Mouse (Mus musculus): Measurements from ENCODE around the gene Slc30a7.
"Not testable (repeated sequence)": the region's sequence is repeated elsewhere in the genome, so short reads cannot be mapped to it uniquely, and the experiment has no call there.

Slc30a7 gene

DNA sequence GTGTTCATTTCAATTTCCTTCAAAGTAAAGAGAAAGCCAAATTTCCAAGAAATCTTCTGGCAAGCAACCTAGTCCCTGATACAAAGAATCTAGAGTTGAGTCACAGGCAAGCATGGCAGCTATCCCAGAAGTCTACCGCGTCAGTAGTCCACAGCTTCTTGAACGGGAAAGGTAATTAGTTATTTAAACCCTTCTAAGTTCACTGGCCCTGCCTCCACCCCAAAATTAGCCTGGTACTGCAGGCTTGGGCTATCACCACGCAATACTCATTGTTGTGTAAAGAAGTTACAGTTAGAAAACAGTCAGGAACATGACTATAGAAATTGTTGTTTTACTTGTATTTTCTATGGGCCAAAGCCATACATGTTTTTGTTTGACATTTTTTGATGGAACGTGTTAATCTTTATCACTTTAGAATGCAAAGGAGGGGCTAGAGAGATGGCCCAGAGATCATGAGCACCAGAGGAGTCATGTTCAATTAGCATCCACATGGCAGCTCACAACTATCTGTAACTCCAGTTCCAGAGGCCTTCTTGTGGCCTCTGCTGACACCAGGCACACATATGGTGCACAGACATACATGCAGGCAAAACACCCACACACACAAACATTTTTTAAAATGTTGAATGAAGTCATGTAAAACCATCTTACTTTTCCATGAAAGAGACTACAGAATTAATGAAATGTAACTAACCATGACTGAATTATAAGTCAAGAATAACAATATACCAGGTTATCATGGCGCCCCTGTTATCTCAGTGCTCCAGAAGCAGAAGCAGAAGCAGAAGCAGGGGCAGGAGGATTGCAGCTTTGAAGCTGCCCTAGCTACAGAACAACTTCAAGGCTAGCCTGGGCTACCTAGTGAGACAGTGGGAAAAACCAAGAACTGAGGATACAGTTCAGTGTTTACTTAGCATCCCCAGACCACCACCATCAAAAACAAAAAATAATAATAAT is 57.0 kb downstream of the Slc30a7 start:
- intact Hi-C loops (cut with DNase I): no loop called here

DNA sequence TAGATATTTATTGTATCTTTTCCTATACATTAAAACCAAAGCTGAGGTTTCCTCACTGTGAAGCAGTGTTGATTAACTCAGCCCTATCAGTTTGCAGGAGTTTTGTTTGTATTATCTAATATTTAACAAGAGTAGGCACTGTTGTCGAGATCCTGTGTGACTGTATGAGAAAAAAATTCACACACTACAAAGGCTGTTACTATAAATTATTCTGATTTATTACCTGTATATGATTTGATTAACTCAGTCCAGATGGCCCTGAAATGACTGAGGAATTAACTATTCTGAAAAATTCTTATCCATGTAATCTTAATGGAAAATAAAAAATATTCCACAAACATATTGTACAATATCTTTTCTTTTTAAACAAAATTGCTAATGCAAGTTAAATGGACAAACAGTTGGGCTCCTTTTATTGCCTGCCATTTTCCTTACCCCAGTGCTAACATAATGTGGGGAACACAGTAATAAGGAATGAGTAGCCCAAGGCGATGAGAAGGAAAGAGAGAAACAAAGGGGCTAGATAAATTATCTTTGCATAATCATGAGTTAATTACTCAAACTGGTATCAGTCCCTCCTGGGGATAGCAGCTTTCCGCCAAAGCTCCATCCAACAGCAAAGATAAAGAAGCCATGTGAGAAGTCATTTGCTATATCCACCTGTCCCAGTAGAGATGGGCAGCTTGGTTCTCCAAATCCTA is 57.8 kb downstream of the Slc30a7 start:
- intact Hi-C loops (cut with DNase I): no loop called here

DNA sequence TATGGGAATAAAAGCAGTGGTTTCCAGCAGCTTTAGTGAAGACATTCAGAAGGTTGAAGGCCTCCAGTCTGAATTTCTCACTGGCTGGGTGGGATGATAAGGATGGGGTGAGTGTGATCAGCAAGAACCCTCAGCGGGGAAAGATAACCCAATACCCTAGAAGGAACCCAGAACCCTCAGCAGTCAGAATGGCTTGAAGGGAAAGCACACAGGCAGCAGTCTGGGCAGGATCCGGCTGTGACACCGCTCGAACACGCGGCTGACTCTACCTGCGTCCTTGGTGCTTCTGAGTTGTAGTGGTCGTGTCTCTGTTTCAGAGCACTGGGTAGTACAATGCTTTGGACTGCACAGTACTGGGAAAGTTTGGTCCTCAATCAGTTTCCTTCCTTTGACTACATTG is 60.9 kb downstream of the Slc30a7 start:
- intact Hi-C loops (cut with DNase I): no loop called here

DNA sequence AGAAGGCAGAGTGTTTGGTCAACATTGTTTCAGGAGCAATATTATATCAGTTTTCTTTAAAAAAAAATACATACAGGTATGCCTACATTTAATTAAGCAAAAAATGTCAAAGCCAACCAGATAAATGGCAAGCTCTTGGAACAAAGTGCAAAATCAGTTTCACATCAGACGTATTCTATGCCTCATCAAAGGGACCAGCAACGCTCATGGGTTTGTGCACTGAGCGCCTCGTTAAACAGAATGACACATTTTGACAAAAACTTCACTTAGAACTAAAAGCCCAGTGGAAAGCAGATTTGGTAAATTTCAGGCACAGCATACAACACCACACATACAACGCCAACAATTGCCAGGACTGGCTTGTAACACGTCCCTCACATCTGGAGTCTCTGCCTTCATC is 62.8 kb downstream of the Slc30a7 start:
- intact Hi-C loops (cut with DNase I): no loop called here

DNA sequence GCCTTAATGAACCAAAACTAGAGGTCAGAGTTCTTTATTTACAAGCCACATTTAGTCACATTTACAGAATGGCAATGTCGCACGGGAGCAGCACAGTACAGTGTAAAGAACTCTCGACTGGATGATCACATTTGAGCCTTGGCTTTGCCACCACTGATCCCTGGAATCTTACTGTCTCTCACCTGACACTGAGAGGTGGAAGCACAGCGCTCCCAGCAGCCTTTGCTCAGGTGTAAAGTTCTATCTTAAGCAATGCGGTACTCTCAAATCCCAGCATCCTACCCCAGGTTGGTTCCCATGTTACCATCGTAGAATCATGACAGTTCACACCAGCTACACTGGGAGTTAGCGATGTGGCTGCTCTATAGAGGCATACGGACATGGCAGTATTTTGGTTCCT is 65.7 kb downstream of the Slc30a7 start:
- intact Hi-C loops (cut with DNase I): no loop called here

DNA sequence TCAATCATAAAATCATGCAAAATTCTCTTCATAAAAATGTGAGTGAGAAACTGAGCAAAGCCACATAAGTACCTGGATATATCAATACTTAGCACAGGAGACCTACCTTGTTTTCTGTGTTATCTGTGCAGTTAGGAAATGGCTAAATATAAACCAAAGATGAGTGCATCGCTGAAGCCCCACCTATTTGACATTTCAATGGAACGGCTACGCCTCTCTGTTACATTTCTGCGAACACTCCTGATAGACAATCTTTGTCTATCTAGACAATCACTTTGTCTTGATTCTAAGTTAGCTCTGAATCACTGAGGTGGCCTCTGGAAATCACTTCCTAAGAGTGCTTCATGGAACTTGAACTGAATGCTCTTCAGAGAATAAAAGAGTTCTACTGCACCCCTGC is 66.7 kb downstream of the Slc30a7 start:
- intact Hi-C loops (cut with DNase I): no loop called here

DNA sequence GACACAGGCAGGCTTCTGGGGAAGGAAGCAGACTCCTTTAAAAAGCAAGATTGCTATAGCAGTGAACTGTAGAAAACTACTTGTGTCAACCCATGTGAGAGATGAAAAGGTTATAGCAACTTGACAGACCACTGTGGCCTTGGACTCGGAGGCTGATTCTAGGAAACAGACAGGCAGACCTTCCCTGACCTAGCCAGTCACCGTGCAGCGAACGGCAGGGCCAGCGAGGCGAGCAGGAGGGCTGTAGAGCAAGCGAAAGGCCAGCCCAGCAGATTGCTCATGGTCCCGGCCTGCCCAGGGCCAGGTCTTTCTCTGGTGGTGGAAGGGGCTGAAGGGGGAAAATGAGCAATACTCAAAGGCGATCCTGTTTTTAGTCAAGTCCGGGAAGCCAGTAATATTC is 69.4 kb downstream of the Slc30a7 start:
- intact Hi-C loops (cut with DNase I): loop anchor here (5.0 kb wide), 1 partner anchor 39 kb away; no protein-coding TSS in a partner anchor

DNA sequence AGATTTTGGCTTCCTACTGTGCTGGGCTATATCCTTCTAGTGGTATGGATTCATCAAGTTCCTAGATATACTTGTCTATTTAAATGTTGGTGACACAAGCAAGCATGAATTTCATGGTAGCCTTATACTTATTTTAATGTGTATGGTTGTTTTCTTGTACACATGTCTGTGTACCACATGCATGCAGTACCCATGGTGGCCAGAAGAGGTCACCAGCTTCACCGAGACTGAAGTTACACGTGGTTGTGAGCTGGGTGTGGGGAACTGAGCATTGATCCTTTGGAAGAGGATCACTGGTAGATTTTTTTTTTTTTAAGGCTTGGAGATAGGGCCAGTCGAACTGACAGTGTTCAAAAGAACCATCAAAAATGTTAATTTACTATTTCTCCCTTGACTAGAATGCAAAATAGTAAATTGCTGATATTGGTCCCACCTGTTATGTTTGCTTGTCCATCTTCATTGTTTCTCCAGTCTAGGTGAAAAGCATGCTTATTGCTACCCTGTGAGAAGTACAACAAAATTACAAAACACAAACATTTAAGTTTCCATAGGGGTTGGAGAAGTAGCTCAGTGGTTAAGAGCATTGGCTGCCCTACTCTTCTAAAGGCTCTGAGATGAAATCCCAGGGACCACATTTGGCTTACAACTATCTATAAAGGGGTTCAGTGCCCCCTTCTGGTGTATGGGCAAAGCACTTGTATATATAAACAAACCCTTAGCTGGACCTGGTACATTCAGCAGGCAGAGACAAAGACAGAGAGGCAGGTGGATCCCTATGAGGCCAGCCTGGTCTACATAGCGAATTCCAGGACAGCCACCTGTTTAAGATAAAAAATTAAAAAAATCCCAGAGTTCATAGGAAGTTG is 70.2 kb downstream of the Slc30a7 start:
- intact Hi-C loops (cut with DNase I): loop anchor here (5.0 kb wide), 1 partner anchor 40 kb away; no protein-coding TSS in a partner anchor

DNA sequence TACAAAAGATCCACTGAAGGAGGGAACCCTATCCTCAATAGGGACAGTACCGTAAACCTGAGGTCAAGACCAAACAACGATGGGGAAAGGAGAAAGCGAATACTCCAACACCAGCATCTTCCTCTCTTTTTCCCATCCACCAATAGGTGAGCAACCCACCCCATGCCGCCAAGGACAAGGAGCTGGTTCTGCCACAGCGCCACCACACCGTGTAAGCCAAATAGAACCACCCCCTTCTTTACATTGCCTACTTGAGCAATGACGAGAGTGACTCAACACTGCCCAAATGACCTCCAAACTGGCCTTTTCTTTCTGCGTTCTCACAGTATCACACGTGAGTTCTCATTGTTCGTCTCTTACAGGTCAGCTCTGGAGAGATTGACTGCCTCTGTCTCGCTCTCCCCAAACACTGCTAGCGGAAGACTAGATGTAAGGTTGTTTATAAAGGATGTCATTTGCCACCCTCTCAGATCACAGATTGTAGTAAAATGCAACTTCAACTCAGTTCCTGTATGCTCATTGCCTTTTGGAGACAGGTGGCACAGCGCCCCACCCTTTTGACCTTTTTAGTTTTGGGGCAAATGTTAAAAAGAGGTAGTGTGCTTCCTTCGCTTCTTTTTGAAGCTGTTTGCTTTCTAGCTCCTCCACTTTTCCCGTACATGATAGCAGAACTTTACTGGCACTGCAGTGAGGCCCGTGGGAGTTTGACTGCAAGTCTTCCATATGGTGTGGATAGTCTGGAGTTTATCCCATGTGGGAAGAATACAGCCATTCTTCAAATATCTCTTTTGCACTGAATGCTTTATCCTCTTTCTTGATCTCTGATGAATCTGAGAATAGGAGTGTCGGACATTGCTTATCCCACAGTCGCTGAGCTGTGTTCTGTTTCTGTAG is 73.7 kb downstream of the Slc30a7 start:
- intact Hi-C loops (cut with DNase I): no loop called here

DNA sequence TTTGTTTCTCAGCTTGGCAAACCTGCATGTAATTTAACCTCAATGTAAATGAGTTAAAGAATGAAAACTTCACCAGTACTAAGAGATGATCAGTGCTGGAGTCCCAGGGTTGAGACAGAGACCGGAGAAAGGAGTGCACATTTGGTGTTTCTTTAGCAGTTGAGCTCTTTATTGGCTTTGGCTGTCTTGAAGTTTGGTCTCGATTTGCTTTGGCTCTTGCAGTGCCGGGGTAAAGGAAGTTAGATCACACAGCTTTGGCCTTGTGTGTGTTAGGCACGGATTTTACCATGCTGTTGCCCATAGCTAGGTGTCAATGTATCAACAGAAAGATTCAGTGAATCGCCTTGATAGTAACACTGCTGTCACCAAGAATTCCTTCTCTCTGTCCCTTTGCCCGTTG is 75.5 kb downstream of the Slc30a7 start:
- intact Hi-C loops (cut with DNase I): no loop called here

DNA sequence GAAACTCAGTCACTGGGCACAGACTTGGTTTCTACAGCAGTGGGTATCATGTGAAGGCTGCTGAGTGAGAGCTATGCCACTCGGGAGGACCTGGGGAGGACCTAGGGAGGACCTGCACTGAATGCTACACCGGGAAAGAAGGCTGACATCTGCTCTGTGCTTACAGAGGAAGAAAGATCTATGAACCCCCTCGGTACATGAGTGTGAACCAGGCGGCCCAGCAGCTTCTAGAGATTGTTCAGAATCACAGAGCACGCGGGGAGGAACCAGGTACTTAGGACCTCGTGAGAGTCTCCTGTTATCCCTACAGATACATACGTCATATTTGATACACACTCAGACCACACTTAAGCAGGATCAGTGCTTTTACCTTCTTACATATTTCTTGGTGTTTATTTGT is 80.7 kb downstream of the Slc30a7 start:
- intact Hi-C loops (cut with DNase I): no loop called here

DNA sequence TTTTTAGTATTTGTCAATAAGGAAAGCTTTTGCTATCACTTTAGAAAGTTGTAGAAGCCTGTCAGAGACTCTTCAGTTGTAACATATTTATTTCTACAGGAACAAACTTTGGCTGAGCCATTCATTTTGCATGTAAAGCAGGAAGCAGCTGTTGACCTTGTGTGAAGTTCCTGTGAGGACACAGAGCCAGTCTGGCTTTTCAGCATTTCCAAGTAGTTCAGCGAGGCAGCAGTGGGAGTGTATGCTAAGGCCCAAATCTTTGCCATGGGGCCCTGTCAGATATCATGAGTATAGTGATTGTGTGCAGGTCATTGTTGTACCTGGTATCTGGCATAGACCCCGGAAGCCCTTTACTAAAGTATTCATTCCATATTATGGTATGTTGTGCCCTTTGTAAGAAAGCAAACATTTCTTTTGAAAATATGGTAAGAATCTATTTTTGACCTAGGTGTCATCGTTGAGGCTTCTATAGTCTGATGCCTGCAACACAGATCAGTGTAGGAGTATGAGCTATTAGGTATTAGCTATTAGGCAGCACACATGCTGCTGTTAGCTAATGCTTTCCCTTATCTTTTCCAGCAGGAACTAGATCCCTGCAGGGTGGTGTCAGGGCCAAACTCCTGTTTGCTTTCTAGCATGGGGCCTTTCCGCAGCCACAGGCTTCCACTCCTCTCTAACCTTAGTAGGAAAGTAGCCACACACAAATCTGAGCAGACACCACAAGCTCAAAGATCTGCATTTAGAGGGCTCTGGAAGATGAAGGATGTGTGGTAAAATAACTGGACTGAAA is 82.6 kb downstream of the Slc30a7 start:
- intact Hi-C loops (cut with DNase I): no loop called here

DNA sequence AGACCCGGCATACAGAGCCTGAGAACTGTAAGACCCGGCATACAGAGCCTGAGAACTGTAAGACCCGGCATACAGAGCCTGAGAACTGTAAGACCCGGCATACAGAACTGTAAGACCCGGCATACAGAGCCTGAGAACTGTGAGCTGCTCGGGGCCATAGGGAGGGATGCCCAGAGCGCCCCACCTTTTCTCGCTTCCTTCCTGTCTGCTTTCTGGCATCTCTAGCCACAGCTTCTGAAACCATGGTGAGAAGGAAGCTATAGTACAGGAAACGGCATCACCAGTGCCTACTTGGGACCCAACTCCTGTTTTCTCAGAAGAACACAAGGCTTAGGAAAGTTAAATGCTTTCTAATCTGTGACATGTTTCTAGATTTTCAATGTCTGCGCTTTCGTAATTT is 99.8 kb downstream of the Slc30a7 start:
- intact Hi-C loops (cut with DNase I): not testable (repeated sequence)

DNA sequence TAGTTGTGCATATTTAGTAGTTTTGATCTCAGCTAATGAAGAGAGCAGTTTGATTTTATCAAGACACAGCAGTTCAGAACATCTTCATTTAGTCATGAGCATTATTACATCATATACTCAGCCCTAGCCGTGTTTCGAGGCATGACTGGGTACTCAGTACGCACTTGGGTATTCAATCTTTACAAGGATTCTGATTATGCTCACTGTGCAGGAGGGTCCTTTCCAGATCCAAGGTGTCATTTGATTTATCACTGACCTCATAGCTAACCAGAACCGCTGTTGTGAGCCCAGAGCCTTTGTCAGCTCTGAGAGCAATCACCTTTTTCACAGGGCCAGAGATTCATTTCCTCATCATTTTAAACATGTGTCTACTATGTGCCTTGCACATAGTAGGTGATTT is 101.6 kb downstream of the Slc30a7 start:
- intact Hi-C loops (cut with DNase I): no loop called here

DNA sequence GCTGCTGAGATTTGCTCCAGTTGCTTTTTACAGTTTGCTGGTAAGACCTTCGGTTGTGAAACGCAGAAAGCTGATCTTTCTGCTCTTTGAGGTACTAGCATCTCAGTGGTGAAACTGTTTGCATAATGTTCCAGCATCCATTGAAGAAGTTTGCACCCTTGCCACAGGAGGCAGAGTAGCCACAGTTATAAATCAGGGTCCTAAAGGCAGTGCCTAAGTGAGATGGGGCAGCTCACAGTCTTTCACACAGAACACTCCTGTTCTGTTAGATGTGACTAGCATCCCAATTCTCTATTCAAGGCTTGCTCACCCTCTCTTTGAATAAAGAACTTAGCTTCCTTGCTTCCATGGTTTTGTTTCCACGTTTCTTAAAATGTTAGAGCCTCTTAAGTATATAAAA is 102.1 kb downstream of the Slc30a7 start:
- intact Hi-C loops (cut with DNase I): no loop called here

DNA sequence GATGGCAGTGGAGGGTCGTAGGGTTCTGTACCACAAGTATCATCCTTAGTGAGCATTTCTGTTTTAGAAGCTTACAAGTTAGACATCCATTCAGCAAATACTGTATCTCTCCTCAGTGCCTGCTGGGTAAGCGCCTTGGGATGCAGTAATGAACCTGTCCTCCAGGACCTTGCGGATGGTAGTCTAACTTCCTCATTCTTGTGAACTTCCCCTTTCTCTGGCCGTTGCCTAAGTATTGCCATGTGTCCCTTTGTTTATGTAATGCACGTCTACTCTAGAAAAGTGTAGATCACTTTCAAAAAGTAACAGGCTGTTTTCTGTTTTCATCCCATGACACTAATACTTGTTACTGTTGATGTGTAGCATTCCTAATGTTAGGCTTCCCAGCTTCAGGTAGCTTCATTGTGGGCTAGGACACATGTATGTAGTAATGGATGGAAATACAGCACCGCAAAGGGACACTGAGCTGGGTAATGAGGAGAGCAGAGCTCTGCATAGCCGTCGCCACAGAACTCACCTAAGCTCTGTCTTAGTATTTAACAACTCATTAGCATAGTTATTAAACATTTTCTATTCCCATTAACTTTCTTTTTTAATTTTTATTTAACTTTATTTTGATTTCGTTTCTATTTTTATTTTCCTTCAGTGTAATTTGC is 104.8 kb downstream of the Slc30a7 start:
- intact Hi-C loops (cut with DNase I): no loop called here

DNA sequence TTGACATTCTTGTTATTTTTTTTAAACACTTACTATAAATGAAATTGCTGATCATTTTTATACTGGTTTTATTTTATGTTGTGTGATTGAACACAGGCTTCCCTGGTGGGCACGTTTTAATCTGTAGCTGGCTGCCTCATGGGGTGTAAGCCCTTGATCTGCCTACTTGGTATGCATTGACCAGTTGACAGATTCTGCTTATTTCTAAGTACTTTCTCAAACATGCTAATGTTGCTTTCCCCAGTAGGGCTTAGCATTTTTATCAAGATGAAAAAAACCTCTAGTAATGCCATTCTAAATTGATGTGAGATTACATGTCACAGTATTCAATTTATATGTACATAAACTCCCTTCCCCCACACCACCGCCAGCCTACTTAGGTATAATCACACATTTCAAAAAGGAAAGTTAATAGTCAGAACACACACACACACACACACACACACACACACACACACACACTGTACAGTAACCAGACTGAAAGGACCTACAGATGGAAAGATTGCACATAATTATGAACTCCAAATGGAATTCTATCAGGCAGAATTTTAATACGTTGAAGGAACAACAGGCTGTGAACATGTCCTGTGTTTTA is 108.8 kb downstream of the Slc30a7 start:
- intact Hi-C loops (cut with DNase I): no loop called here

DNA sequence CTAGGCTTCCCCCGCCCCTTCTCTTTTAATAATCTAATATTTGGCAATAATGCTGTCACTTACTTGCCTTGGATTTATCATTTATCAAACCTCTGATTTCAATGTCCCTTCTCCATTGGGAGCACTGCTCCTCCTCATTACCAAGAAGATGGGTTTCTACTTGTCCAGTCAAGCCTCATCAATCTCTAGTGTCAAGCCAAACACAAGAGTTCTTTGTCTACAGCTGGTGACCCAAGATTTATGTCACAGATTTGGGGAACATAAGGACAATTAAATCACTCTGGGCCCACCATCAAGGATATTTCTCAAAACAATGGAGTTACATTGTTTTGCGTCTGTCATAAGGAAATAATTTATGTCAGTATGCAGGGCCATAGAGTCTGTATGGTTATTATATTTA is 114.0 kb downstream of the Slc30a7 start:
- intact Hi-C loops (cut with DNase I): no loop called here

DNA sequence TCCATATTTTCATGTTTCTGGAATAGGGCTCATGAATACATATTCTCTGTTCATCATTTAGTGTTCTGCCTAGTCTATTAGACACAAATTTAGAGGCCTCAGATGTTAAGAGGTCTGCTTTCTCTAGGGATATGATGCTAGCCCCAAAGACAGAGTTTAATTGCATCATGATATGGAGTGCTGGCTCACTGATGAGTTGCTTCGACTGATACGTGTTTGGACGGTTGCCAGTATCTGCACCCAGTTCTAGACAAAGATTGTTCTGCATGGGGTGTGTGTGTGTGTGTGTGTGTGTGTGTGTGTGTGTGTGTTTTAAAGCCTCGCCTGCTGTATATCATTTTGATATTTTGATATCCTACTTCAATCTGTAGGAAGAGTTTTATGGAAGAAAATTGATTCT is 114.9 kb downstream of the Slc30a7 start:
- intact Hi-C loops (cut with DNase I): no loop called here

All from adrenal gland (tissue).